Mouse (Mus musculus) lung, postnatal 14 days (tissue): ENCODE measurements at regions not wholly inside any gene's neighbourhood (a gene's known extent, or its start where the extent isn't known, plus 50 kb on each side); places are given as distances from the start of the nearest gene placed in this dataset.
A peak's percentile ranks its signal among the peaks of the same experiment; 100 is the strongest.

ENCODE experiments used
- DNase-seq: peaks from one replicate; pipeline ENCODE4 v3.0.0; 2021

DNA sequence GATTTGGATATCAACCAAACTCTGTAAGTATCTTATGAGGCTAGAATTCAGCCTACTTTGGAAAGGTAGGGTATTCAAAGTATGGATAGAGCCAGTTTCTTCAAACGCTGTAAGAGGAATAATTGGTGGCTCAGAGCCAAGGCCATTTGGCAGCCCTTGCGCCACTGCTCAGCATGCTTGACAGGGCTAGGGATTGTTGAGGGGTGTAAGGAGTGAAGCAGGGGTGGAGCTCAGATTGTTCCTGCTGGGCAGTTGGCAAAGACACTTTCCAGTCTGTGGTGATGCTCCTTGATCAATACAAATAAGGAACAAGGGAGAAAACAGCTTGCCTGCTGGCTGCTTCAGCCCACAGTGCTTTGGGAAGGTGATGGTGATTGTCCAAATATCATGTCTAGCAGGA is 181.9 kb downstream of the Kcna5 start:
- peak; percentile 3 for DNase-seq

DNA sequence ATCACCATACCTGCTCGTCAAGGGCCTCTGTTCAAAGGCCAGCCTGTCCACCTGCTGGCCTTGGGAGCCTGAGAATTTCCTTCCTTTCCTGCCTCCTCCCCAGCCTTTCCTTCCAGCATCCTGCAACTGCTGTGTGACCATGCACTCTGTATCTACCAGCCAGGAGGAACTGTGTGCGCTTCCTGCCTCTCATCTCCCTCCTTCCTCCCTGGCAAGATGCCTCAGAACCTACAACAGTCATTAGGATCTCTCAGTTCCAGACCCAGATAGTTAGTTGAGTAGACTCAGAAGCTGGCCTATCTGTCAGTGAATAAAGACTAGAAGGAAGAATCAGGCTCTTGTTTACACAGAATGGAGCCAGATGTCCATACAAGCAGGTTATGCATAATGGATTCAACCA is 183.8 kb upstream of the Ntf3 start:
- DNase-seq, result no peak

GRCm38 (mm10) chr6:126349905-126350304 is 183.2 kb upstream of the Ntf3 start:
- DNase-seq, result no peak

DNA sequence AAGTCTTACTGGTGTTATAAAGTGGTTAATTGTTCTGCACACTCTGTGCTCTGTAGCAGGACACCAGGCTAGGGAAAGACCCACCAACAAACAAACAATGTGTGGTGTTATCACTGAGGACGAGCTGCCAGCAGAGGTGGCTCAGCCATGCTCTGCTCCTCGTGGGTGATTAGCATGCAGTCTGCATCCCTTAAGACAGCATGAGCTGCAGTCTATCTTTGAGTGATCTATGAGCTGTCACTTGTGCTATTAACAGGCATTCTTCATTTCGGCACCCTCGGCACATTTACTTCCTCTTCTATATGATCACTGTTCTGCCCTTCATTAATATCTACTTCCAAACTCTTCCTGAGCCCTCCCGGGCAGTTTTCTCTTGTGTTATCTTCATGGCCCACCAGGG is 178.5 kb upstream of the Ntf3 start:
- DNase-seq, result no peak

DNA sequence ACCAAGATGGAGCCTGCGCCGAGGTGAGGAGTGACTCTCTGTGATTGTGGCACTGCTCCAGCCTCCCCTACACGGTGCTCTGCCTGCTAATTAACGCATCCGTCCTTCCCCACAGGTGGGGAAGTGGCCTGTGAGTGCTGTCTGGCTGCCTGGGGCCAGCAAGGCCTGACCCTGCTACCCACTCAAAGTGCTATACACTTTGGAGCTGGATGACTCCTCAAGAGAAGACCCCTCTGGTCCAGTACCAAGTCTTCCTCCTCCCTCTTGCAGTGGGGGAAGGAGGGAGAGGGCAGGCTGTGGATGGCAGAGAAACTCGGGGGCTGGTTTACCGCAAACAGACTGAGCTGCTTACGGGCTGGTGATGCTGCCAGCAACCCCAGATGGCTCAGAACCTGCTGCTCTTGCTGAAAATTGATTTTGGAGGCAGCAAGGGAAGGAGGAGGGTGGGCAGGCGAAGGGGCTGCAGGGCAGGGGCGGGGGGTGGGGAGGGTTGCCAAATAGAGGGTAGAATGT is 173.4 kb upstream of the Ntf3 start:
- DNase-seq, result no peak

DNA sequence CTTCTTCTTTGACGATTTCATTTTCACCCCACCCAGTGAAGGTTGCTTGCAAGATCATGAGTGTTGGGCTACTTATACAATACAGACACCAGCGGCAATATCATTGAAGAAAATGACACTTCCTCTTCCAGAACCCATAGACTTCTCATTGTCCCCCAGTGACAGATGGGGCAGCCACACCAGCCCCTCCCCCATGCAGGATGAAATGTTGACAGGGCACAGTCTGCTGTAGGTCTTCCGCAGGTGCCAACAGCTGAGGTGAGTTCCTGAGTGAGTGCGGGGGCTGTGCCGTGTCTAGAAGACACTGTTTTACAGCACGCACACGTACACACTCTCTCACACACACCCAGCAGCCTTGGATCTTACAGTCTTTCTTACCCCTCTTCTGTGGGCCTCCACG is 171.0 kb upstream of the Ntf3 start:
- DNase-seq, result no peak

GRCm38 (mm10) chr6:126334258-126334657 is 167.5 kb upstream of the Ntf3 start:
- DNase-seq, result no peak

- DNase-seq, result no peak
These were observed 160.5 kb upstream of the Ntf3 start for GRCm38 (mm10) chr6:126327187-126327586.

DNA sequence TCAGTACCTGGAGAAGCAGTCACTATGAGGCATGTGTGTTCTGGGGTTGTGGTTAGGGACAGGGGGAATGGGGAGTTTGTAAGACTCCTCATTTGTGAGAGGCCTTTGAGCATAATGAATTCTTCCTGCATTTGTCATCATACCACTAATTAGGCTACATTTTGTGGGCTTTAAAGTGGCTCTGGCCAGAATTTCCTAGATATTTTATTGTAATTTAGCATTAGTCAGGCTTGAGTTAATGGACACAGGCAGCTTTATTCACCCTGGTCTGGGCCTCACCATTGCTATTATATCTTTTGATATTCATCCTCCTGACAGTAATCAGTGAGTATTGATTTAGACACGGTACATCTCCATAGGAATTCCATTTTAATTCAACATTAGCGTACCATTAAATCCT is 151.8 kb upstream of the Ntf3 start:
- DNase-seq, result no peak

DNA sequence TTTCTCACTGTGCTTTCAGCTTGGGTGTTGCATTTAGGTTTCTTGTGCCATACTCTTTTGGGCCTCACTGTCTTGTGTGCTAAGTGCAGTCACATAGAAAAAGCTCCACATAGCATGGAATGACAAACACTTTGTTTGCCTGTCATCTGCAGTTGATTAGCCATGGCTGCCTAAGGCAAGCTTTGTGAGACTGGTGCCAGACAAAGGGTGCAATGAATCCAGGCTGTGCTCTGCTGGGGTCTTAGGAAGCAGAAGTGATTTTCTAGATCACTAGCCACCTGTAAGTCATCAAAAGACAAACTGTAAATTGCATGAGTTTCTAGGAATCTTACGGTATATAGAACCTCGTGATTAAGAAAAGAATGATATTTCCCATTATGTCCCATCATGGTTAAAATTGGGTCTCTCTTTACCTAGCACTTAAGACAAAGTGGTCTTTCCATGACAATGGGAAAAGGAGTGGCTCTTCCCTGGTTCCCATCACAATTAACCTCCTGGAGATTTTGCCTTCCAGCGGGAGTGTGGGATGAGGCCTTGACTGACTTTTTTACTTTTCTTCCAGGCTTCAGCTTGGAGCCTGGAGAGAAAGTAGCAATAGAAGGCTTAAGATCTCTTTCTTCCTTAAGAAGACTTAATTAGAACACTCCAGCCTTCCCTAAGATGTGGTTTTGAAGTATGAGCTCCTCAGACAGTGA is 144.2 kb upstream of the Ntf3 start:
- DNase-seq, result no peak

DNA sequence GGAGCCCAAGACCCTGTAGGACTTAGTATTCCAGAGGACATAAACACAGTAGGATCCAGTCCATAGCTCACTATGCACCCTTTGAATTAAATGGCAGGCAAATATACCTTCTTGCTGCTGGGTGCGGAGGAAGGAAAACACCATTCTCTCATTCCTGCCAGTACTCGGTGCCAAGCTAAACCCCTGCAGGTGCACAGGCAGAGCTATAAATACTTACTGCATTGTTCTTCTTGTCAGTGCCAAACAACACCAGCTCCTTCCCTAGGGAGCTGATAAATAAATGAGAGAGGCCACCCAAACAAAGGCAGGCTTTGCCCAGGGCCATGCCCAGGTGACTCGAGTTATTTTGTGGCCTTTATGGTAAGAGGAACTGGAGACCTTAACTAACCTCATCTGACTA is 136.4 kb upstream of the Ntf3 start:
- no peak for DNase-seq

GRCm38 (mm10) chr6:126291581-126291980 is 124.9 kb upstream of the Ntf3 start:
- DNase-seq, result no peak

- no peak for DNase-seq
These were observed 120.5 kb upstream of the Ntf3 start for GRCm38 (mm10) chr6:126287166-126287565.

GRCm38 (mm10) chr6:126286201-126286600 is 119.5 kb upstream of the Ntf3 start:
- DNase-seq, result no peak

- no peak for DNase-seq
These were observed 117.7 kb upstream of the Ntf3 start for GRCm38 (mm10) chr6:126284409-126284808.

- no peak for DNase-seq
These were observed 113.6 kb upstream of the Ntf3 start for GRCm38 (mm10) chr6:126280352-126280751.

- no peak for DNase-seq
These were observed 79.3 kb upstream of the Ntf3 start for GRCm38 (mm10) chr6:126245986-126246385.

DNA sequence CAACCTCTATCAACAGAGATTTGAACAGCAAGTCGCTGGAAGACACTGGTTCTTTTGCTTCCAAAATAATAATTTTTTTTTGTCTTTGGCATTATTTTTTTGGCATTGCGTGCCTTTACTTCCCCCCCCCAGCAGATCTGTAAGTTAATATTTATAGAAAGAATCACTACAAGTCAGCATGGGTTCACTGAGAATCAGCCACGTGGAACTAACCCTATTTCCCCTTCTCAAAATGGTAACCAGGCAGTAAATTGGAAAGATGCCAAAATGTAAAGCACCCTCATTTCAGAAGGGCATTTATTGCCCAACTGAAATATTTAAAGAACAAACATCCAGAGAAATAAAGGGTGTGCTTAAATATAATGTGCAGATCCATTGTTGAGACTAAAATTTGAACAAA is 78.7 kb upstream of the Ntf3 start:
- no peak for DNase-seq

GRCm38 (mm10) chr6:126242299-126242698 is 75.6 kb upstream of the Ntf3 start:
- DNase-seq, result no peak

GRCm38 (mm10) chr6:126240256-126240655 is 73.5 kb upstream of the Ntf3 start:
- no peak for DNase-seq
